Mouse (Mus musculus) left cerebral cortex, postnatal 4 days (tissue): Measurements from ENCODE around the gene Hexb. TPM values are rescaled to one million over a fixed set of nuclear protein-coding genes. Genes with fewer than 3 reads are reported as not detected.

ENCODE experiments used
- DNase-seq: peaks from one replicate; pipeline ENCODE4 v3.0.0-alpha.2; 2022
- intact Hi-C: fragments of 180-260 bp; cut with DNase I; formaldehyde crosslinking; loops from one replicate; pipeline ENCODE4 v1.15.1; 2025
- total RNA-seq, 2 experiments: library from RNA; stranded (reverse); gene quantifications; 2 replicates each; pipeline ENCODE4 v1.2.3; 2021

Gene Hexb
- total RNA-seq, 2 experiments from 2014 or later = 38.9 to 42.2 TPM

GRCm38 (mm10) chr13:97227795-97228194 lies 29.6 kb upstream of the Hexb start:
- intact Hi-C loops = no loop called here
- no peak for DNase-seq

GRCm38 (mm10) chr13:97225130-97225529 lies 27.0 kb upstream of the Hexb start:
- DNase-seq = no peak
- intact Hi-C loops = no loop called here

GRCm38 (mm10) chr13:97224341-97224982 lies 26.3 kb upstream of the Hexb start:
- DNase-seq = no peak
- intact Hi-C loops = no loop called here

GRCm38 (mm10) chr13:97223856-97224255 lies 25.7 kb upstream of the Hexb start:
- intact Hi-C loops = no loop called here
- no peak for DNase-seq

- no peak for DNase-seq
- intact Hi-C loops = no loop called here
Measured at GRCm38 (mm10) chr13:97220022-97220421, 21.9 kb upstream of the Hexb start.

GRCm38 (mm10) chr13:97216196-97216595 lies 18.0 kb upstream of the Hexb start:
- intact Hi-C loops = no loop called here
- DNase-seq = no peak

- no peak for DNase-seq
- intact Hi-C loops = no loop called here
Measured at GRCm38 (mm10) chr13:97215563-97215962, 17.4 kb upstream of the Hexb start.

GRCm38 (mm10) chr13:97214583-97215268 lies 16.6 kb upstream of the Hexb start:
- intact Hi-C loops = no loop called here
- no peak for DNase-seq

DNA sequence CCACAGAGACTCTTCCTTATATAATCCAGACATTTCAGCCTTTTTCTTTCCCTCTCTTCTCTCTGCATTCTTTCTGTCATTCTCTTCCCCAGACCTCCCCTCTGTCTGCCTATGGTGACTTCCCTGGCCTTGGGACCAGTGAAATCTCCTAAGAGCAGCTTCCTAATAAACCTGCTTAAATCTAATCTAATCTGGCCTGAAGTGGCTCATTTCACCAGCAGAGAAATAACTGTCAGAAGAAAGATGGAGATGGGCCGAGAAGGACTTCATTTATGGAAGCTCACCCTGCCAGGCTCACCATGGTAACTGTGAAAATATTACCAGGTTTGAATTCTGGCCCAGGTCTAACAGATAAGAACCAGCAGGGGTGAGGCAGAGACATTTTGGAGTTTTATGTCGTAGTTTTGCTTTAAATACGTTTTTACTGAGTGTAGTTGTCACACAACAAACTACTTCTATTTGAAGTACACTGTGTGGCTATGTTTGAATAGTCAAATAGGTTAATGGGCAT lies 10.4 kb upstream of the Hexb start:
- DNase-seq = no peak
- intact Hi-C loops = no loop called here

- DNase-seq = no peak
- intact Hi-C loops = no loop called here
Measured at GRCm38 (mm10) chr13:97208112-97208478, 9.9 kb upstream of the Hexb start.

DNA sequence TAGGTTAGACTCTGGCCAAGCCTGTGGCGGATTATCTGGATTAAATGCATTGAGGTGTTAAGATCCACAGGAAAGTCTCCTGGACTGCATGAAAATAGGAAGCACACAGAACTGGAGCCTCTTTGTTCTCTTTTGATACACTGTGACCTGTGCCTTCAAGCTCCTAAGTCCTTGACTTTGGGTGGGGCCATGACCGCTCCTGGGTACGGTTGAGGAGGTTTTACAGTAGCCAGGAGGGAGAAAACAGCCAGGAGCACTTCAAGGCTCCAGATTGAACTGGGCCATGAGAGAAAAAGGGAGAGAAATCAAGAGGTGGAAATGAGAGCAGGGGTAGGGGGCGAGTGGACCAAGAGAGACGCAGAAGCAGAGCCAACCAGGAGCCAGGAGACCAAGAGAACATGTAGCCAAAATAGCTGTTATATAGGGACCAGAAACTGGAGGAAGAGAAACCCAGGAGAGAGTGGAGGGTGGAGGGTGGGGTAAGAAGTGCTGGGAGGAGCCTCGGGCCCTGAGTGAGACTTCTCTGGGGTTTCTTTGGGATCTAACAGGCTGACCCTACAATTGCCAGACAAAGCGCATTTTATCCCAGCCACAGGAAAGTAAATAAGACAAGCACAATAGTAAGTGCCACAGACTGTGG lies 9.4 kb upstream of the Hexb start:
- intact Hi-C loops = no loop called here
- DNase-seq = no peak

GRCm38 (mm10) chr13:97206046-97206445 lies 7.9 kb upstream of the Hexb start:
- DNase-seq = no peak
- intact Hi-C loops = no loop called here

- intact Hi-C loops = no loop called here
- peak; percentile 77 for DNase-seq
Measured at GRCm38 (mm10) chr13:97205052-97205701, 7.0 kb upstream of the Hexb start.

DNA sequence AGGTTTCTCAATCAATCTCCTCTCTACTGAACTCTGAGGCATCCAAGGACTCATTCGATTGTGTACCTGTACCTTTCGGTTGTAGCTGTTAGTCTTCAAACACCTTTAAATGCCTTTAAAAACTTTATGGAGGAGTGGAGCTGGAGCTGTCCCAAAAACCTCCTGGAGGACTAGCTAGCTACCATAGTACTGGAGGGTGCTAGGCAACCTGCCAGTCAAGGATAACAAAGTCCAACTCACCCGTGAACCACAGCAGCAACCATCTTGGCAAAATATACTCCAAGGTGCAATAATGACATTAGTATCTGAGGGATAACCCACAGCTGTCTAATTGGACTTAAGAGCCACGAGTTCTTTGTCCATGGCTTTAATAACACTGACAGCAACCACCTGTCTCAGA lies 3.7 kb upstream of the Hexb start:
- intact Hi-C loops = no loop called here
- no peak for DNase-seq

DNA sequence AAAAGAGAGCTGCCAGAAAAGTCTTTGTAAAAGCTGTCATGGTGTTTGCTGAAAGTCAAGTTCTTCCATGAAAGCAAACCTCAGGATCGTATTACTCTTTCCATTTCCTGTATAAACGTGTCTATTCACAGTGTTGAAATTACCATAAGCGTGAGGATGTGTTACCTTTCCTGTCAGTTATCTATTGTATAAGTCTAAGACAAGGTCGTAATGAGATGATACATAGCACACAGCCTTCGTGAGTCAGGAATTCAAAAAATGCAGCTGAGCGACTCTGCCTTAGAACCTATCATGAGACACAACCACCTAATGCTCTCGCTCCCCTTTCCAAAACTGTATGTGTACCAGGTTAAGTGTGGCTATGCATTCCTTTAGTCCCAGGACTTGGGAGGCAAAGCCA lies 2.9 kb upstream of the Hexb start:
- intact Hi-C loops = no loop called here
- no peak for DNase-seq

DNA sequence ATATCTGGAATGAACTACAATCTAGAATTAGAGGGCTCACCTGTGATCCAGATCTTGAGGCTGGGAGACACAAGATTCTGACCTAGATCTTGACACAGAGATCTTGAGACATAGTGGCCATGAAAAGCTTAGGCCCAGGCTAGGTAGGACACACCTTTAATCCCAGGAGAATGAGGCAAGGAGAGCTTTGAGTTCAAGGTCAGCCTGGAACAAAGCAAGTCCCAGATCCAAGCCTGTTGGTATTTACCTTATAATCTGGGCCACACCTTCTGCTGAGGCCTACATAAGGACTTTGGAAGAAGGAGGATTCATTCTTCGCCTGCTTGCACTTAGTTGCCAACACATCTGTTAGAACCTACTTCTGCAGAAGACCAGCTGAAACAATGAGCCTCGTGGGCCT lies 966 bp upstream of the Hexb start:
- DNase-seq = no peak
- intact Hi-C loops = no loop called here

DNA sequence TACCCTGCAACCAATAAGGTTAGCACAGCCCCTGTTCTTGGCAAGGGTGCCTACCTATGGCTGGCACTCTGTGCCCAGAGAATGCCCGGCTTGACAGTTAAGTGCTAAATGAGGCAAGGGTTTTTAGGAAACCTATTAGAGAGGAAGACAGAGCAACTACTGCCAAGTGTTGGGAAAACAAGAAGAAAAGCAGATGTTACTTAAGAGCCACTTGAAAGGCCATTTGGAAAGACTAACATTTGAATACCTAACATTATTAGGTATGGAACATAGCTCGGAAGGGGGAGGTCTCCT lies 1.3 kb downstream of the Hexb start:
- intact Hi-C loops = no loop called here
- no peak for DNase-seq

GRCm38 (mm10) chr13:97196186-97196924 lies 1.8 kb downstream of the Hexb start:
- DNase-seq = no peak
- intact Hi-C loops = no loop called here

- intact Hi-C loops = no loop called here
- peak; percentile 89 for DNase-seq
Measured at GRCm38 (mm10) chr13:97193420-97193819, 4.7 kb downstream of the Hexb start.

- intact Hi-C loops = no loop called here
- DNase-seq = no peak
Measured at GRCm38 (mm10) chr13:97192649-97193048, 5.5 kb downstream of the Hexb start.

DNA sequence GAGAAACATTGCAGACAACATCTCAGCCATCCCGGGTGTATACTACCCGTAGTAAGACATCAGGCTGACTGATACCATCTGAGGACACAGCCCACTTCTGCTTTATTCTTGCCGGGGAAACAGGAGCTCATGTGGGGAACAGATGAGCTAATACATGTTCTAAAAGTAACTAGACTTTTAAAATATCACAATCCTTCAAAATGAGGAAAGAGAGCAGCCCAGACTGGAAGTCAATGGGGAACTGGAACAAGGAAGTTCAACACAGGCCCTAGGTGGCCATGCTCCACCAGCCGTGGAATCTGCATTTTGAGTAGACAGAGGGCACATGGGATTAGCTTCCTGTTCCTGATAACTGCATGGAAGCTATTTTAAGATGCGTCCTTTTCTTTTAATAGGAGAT lies 10.5 kb downstream of the Hexb start:
- intact Hi-C loops = no loop called here
- no peak for DNase-seq
